Mouse (Mus musculus): Measurements from ENCODE around the gene Fto. TPM values are rescaled to one million over a fixed set of nuclear protein-coding genes. Genes with fewer than 3 reads are reported as not detected.

The Fto gene
- total RNA-seq, 2 experiments from 2014 or later: 26.4 to 50.0 TPM

- ATAC-seq (replicated peaks; ENCODE audit: poor library complexity): no peak
Measured at GRCm38 (mm10) chr8:91493373-91493772, 180.0 kb downstream of the Fto start.

- no peak for ATAC-seq (replicated peaks; ENCODE audit: poor library complexity)
Measured at GRCm38 (mm10) chr8:91494501-91495259, 181.4 kb downstream of the Fto start.

- no peak for ATAC-seq (replicated peaks; ENCODE audit: poor library complexity)
Measured at GRCm38 (mm10) chr8:91495260-91495601, 181.9 kb downstream of the Fto start.

GRCm38 (mm10) chr8:91496000-91496399, 182.7 kb downstream of the Fto start:
- no peak for ATAC-seq (replicated peaks; ENCODE audit: poor library complexity)

GRCm38 (mm10) chr8:91496936-91497335, 183.6 kb downstream of the Fto start:
- no peak for ATAC-seq (replicated peaks; ENCODE audit: poor library complexity)

GRCm38 (mm10) chr8:91498611-91499010, 185.3 kb downstream of the Fto start:
- ATAC-seq (replicated peaks; ENCODE audit: poor library complexity): peak; percentile 67

- peak; percentile 35; the same call in 1 of the 2 replicates for ATAC-seq (replicated peaks; ENCODE audit: poor library complexity)
Measured at GRCm38 (mm10) chr8:91499303-91499702, 186.0 kb downstream of the Fto start.

GRCm38 (mm10) chr8:91501960-91502600, 188.8 kb downstream of the Fto start:
- ATAC-seq (replicated peaks; ENCODE audit: poor library complexity): peak; percentile 44

- ATAC-seq (replicated peaks; ENCODE audit: poor library complexity): no peak
Measured at GRCm38 (mm10) chr8:91502791-91503190, 189.5 kb downstream of the Fto start.

GRCm38 (mm10) chr8:91504360-91504759, 191.0 kb downstream of the Fto start:
- ATAC-seq (replicated peaks; ENCODE audit: poor library complexity): no peak

- no peak for ATAC-seq (replicated peaks; ENCODE audit: poor library complexity)
Measured at GRCm38 (mm10) chr8:91504891-91505290, 191.6 kb downstream of the Fto start.

GRCm38 (mm10) chr8:91505411-91505954, 192.2 kb downstream of the Fto start:
- no peak for ATAC-seq (replicated peaks; ENCODE audit: poor library complexity)

GRCm38 (mm10) chr8:91505997-91506672, 192.8 kb downstream of the Fto start:
- no peak for ATAC-seq (replicated peaks; ENCODE audit: poor library complexity)

GRCm38 (mm10) chr8:91506682-91507257, 193.4 kb downstream of the Fto start:
- ATAC-seq (replicated peaks; ENCODE audit: poor library complexity): no peak

GRCm38 (mm10) chr8:91507681-91508097, 194.4 kb downstream of the Fto start:
- ATAC-seq (replicated peaks; ENCODE audit: poor library complexity): peak; percentile 40

GRCm38 (mm10) chr8:91508284-91508683, 195.0 kb downstream of the Fto start:
- no peak for ATAC-seq (replicated peaks; ENCODE audit: poor library complexity)

- ATAC-seq (replicated peaks; ENCODE audit: poor library complexity): no peak
Measured at GRCm38 (mm10) chr8:91509206-91509899, 196.0 kb downstream of the Fto start.

GRCm38 (mm10) chr8:91509900-91510260, 196.6 kb downstream of the Fto start:
- ATAC-seq (replicated peaks; ENCODE audit: poor library complexity): no peak

- ATAC-seq (replicated peaks; ENCODE audit: poor library complexity): peak; percentile 49; the same call in 1 of the 2 replicates
Measured at GRCm38 (mm10) chr8:91510716-91511115, 197.4 kb downstream of the Fto start.

- 0 out of 2 replicates have a peak, but pooled peaks have one; percentile 10 for ATAC-seq (replicated peaks; ENCODE audit: poor library complexity)
Measured at GRCm38 (mm10) chr8:91511943-91512342, 198.6 kb downstream of the Fto start.

All from megakaryocyte progenitor cell, adult 5-6 weeks (primary cell).